Mouse (Mus musculus): ENCODE measurements around the gene Gpsm3.

- TF ChIP-seq POLR2A (IDR thresholded peaks at IDR 0.05; ENCODE audit: insufficient read length, low read depth): no peak
- TF ChIP-seq TCF12 (IDR thresholded peaks at IDR 0.05; ENCODE audit: insufficient read depth, poor library complexity, severe bottlenecking): no peak
These were observed 765 bp downstream of the Gpsm3 start for GRCm38 (mm10) chr17:34590154-34590987.

All from myocyte (in vitro differentiated cells).